Mouse (Mus musculus): ENCODE measurements around the gene Msi2. TPM values are rescaled to one million over a fixed set of nuclear protein-coding genes. Genes with fewer than 3 reads are reported as not detected.
A peak's percentile ranks its signal among the peaks of the same experiment; 100 is the strongest.

Gene Msi2
- total RNA-seq, 2 experiments from 2014 or later: 205 to 234 TPM

DNA sequence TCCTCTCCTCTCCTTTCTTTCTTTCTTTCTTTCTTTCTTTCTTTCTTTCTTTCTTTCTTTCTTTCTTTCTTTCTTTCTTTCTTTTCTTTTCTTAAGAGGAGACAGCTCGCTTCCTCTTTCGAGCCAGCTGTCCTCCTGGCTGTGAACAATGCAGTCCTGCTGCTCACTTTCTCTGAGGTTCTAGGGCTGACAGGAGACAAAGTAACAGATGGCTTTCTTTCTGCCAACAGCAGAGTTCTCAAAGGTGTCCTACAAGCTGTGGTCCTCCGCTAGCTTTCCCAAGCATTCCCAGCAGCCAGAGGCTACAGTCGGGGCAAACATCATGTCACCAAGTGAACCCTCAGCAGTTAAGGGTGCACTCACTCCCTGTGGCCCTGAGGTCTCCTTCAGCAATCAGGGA lies 419.0 kb downstream of the Msi2 start:
- DNase-seq: no peak

DNA sequence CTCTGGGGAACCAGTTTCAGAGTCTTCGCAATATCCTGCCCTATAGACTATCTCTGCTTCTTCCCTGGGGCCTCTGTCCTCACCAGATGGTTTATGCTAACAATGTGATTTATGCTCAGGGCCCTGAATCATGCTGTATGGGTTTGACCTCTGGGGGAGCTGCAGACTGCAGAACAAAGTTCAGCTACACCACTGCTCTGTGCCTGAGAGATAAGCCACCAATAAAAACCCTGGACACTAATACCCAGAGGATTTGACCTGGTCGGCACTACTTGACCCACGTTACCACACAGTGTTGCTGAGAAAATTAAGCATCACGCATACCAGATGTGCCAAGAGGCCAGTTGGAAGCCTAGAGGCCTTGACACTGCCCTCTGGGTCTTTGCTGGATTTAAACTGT lies 420.8 kb downstream of the Msi2 start:
- DNase-seq: no peak

DNA sequence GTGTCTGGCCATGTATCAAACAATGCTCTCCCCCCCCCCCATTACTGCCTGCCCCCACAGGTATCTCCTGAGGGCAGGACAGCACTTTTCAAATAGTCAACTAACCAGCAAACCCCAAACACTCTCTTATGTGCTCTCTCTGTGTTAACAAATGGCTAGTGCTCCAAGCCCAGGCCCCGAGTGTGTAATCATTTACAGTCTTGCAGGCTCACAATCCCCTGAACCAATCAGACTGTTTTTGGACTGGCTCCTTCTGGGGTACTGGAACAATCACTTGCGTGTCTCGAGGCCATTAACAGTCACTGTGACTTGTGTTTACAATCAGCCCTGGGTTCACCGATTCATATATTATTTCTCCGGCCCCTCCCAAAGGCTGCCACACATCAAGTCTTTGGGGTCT lies 423.0 kb downstream of the Msi2 start:
- no peak for DNase-seq

DNA sequence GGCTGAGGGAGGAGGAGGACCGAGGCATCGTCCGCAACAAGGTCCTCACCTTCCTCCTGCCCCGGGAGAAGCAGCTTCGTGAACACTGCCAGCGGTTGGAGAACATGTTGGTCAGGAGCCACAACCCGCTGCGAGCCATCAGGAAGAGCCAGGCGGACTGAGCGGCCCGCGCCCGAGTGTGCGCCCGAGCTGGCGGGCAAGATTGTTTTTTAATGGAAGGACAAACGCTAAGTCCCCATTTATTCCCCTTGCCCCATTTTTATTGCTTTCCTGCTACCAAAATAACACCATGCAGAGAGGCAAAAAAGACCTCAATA lies 424.0 kb downstream of the Msi2 start:
- DNase-seq: no peak

DNA sequence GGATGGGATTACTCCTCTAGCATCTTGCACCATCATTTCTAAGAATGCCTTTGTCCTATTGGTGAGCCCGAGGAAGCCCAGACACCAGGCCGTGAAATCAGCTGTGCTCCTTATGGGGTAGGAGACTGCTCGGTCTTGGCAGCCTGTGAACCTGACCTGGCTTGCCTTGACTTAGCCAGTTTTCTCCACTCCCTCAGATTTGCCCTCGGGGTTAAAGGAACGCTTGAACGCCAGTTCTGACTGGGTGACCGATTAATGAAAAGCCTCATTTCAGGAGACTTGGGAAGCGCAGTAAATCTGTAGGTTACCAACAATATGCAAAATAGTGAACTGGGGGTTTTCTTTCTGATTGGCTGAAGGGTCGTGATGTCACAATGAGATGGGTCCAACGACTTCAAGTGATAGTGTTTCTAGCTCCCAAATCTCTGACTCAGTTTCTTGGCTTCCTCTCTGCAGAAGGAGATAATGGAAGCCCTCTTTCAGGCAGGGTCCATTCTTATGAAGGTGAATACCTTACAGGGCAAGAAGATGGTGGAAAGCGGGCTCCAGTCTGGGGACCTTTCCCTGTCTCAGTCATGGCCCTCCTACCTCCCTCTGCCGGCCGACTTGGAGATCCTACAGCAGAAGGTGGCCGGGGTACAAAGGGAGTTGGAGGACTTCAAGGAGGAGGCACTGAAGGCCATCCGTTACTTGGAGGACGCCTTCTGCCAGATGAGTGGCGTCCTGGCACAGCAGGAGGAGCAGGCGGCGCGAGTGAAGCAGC lies 424.5 kb downstream of the Msi2 start, which contains the start of gene Ccdc182:
Gene Ccdc182 (plus strand): TSS at position 428 of the 763 bp plus-strand sequence.
- no peak for DNase-seq

DNA sequence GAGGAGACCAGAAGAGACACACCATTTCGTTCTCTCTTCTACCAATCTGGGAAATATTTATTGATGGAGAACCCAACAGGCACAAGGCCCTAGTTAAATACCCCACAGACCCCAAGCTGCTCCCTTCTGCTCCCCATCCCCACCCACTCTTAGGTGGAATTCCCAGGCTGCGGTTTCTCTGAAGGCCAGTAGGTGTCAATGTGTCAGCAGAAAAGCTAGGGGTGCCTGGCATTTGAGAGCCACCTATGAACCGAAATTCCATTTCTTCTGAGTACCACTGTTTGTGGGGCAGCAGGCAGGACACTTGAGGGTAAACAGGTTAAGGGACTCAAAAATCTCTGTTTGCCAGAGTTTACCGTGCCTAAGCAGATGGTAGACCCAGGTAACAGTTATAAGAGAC lies 426.6 kb downstream of the Msi2 start:
- peak; percentile 52 for DNase-seq

DNA sequence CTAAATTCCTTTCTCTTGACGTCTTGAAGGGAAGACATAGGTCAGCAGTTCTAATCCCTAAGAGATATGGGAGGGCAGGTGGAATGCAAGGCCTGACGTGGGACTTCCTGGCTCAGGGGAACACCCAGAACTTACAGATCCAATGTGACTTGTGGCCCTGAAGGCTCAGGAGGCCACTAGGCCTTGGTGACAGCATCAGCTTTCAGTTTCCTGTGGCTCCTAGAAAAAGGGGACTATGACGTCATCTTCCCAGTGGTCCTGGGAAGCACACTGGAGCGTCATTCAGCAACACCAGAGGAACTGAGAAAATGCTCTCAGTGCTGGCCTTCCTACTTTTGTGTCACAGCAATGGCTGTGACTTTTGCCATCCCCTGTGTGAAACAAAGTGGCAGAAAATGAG lies 427.1 kb downstream of the Msi2 start:
- no peak for DNase-seq

Small RNA genes lying within 50 kb of the gene (microRNA-seq; reads per million reads assigned to microRNA genes)
- 7.3 to 12.9 reads per million in 2 experiments for gene Mir378b

Other genes starting within 250 kb of the Msi2 start
- gene Akap1, start 146.1 kb upstream of the Msi2 start, total RNA-seq (2021): 100 to 1,000 TPM; 105 TPM
- gene Scpep1, start 237.0 kb upstream of the Msi2 start, total RNA-seq (2021): 10 to 100 TPM; 38.7 to 39.6 TPM
- not detected for gene Elobl, start 248.4 kb upstream of the Msi2 start, total RNA-seq (2021)

Measured in heart, postnatal 4 days (tissue).